Mouse (Mus musculus) stomach, embryonic 16.5 days (tissue): Measurements from ENCODE around the gene Alyref. TPM values are rescaled to one million over a fixed set of nuclear protein-coding genes. Genes with fewer than 3 reads are reported as not detected.

Source experiments
- ATAC-seq: fragments of 200-750 bp; cut with Nextera tagmentation; 2 replicates; pipeline ENCODE4 v1.8.0; 2017; ENCODE audit warnings: moderate number of reproducible peaks, moderate TSS enrichment; ENCODE audit not compliant: insufficient read depth, low FRiP score
- H3K27ac ChIP-seq: fragments of 300-500 bp; sonication (generic); 2 replicates; pipeline ENCODE4 v1.5.1; 2014; ENCODE audit warnings: low read length
- H3K27me3 ChIP-seq: fragments of 300-500 bp; sonication (generic); 2 replicates; pipeline ENCODE4 v1.6.1; 2014; ENCODE audit warnings: low read length, control low read depth, mixed read lengths; ENCODE audit not compliant: control insufficient read depth, insufficient read depth
- H3K36me3 ChIP-seq: fragments of 300-500 bp; sonication (generic); 2 replicates; pipeline ENCODE4 v1.6.1; 2014; ENCODE audit warnings: low read length; ENCODE audit not compliant: control insufficient read depth, insufficient read depth
- H3K4me1 ChIP-seq: fragments of 300-500 bp; sonication (generic); 2 replicates; pipeline ENCODE4 v1.6.1; 2014; ENCODE audit warnings: low read length, control low read depth, mixed read lengths; ENCODE audit not compliant: control insufficient read depth, insufficient read depth
- H3K4me2 ChIP-seq: fragments of 300-500 bp; sonication (generic); 2 replicates; pipeline ENCODE4 v1.6.1; 2014; ENCODE audit warnings: low read depth, low read length, mixed read lengths
- H3K4me3 ChIP-seq: fragments of 300-500 bp; sonication (generic); replicated peaks from 2 replicates; pipeline ENCODE4 v1.5.1; 2014; ENCODE audit warnings: mild to moderate bottlenecking, low read length
- H3K9ac ChIP-seq: fragments of 300-500 bp; sonication (generic); 2 replicates; pipeline ENCODE4 v1.6.1; 2014; ENCODE audit warnings: low read length
- H3K9me3 ChIP-seq: fragments of 300-500 bp; sonication (generic); replicated peaks from 2 replicates; pipeline ENCODE4 v1.6.1; 2016; ENCODE audit warnings: low read length, control low read depth; ENCODE audit not compliant: control insufficient read depth
- WGBS: fragments of 180-500 bp; shearing (Covaris S2); extraction: QIAGEN DNeasy Blood & Tissue Kit; methylation state at CpG from one replicate; pipeline ENCODE4 v1.1.7; 2014; 5-methylcytosine and 5-hydroxymethylcytosine counted together
- polyA plus RNA-seq: library from polyadenylated mRNA; unstranded; fragments of >200 nt; fragmentation: Nextera tagmentation; extraction: Ambion mirVana; gene quantifications from 2 replicates; pipeline ENCODE4 v1.2.1, GENCODE M21; 2015

Alyref gene
- polyA plus RNA-seq, 1 experiment from 2014 or later: 55.5 TPM

DNA sequence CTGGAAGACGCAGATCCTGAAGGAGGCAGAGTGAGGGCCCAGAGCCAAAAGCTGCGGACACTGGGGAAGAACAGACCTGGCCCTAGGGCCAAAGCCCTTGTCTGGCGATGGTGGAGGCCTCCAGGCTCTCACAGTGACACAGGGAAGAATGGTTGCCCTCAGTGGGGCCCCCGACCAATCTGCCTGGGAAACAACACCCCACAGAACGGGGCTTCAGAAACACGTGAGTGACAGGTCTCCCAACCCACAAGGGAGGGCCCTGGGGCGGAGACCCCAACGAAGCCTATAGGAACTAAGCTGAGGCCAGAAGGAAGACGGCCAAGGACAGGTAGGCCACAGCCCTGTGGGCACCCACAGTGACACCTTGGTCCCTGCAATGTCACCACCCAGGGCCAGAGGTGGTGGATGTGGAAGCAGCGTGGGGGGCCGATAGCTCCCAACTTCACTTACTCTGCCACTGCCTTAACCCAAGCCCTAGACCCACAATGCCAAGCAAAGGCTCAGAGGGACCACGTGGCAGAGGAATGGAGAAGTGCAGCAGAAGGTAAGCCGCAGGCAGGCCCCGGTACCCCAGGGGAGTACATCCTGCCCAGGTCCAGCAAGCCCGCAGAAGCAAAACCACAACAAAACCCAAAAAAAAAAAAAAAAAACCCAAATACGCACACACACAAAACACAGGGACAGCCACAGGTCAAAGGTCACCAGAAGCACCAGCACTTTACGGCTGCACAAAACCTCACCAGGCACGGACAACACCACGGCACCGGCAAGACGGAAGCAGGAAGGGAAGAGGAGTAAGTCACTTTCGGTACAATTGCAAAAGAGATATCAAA, 29.5 kb upstream of the Alyref start:
- Histone ChIP-seq H3K4me1 (peaks cover 48% of the 10 kb centered on the region), H3K27ac (no peak overlapping the region), H3K9me3 (no peaks in the 10 kb centered on the region), H3K9ac (no peak overlapping the region), H3K27me3 (no peaks in the 10 kb centered on the region), H3K4me3 (no peak overlapping the region), H3K36me3 (peaks cover 5% of the 10 kb centered on the region; the same call in 1 of the 2 replicates), H3K4me2 (no peak overlapping the region)
- no peak for ATAC-seq
- WGBS: 72% methylated on average over 22 of the region's 22 CpGs

GRCm38 (mm10) chr11:120626785-120627467, 28.8 kb upstream of the Alyref start:
- H3K27me3 ChIP-seq: no peaks in the 10 kb centered on the region
- no peak overlapping the region for H3K4me3 ChIP-seq
- H3K4me2 ChIP-seq: no peak overlapping the region
- H3K9ac ChIP-seq: no peak overlapping the region
- H3K27ac ChIP-seq: no peak overlapping the region
- no peaks in the 10 kb centered on the region for H3K9me3 ChIP-seq
- no peak for ATAC-seq
- H3K36me3 ChIP-seq: peaks cover 5% of the 10 kb centered on the region; the same call in 1 of the 2 replicates
- H3K4me1 ChIP-seq: peaks cover 43% of the 10 kb centered on the region
- WGBS: 90% methylated on average over 11 of the region's 11 CpGs

DNA sequence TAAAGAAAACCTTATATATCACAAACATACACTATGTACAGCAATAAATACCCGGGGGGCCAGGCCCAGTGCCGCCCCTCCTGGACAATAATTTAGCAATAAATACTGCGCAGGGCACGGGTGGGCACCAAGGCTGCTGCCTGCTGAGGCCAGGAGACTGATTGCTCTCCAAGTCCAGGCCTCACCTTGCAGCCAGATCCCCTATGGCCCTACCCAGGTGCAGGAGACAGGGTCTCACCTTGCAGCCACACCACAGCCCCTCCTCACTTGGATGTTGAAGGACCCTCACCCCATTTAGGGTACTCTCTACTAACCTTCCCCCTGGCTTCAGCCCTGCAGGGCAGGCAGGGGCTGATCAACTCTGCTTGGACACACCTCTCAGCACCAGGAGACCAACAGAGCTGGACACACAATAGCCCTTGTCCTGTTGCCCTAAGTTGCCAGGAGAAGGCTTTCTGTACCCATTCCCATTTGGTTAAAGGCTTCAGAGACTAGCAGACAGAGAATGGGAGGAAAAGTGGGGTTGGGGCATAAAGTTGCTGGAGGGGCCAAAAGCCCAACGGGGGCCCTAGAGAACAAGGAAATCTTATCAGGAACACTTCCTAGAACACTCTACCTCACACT, 27.1 kb upstream of the Alyref start, which contains the start of gene Sirt7:
Sirt7 (minus strand) TSS at position 89 of the 624 bp plus-strand sequence.
- H3K4me2 ChIP-seq: peak within 1 kb of the TSS; percentile 90
- peaks cover 27% of the 10 kb centered on the region for H3K4me1 ChIP-seq
- peak within 1 kb of the TSS; percentile 100 for H3K4me3 ChIP-seq
- no peaks in the 10 kb centered on the region for H3K9me3 ChIP-seq
- peak; percentile 18; the same call in 1 of the 2 replicates for ATAC-seq
- peak within 1 kb of the TSS; percentile 89 for H3K27ac ChIP-seq
- 16% methylated on average over 5 of the region's 5 CpGs for WGBS
- peaks cover 11% of the 10 kb centered on the region; the same call in 1 of the 2 replicates for H3K36me3 ChIP-seq
- no peaks in the 10 kb centered on the region for H3K27me3 ChIP-seq
- peak within 1 kb of the TSS; percentile 83 for H3K9ac ChIP-seq

GRCm38 (mm10) chr11:120624680-120625111, 26.5 kb upstream of the Alyref start:
- H3K9ac ChIP-seq: peak overlapping the region; percentile 83
- H3K36me3 ChIP-seq: peaks cover 13% of the 10 kb centered on the region; the same call in 1 of the 2 replicates
- ATAC-seq: peak; percentile 79
- peak overlapping the region; percentile 89 for H3K27ac ChIP-seq
- no peaks in the 10 kb centered on the region for H3K9me3 ChIP-seq
- no peaks in the 10 kb centered on the region for H3K27me3 ChIP-seq
- peaks cover 21% of the 10 kb centered on the region for H3K4me1 ChIP-seq
- peak overlapping the region; percentile 100 for H3K4me3 ChIP-seq
- WGBS: under 1% methylated on average over 53 of the region's 53 CpGs
- H3K4me2 ChIP-seq: peak overlapping the region; percentile 90

GRCm38 (mm10) chr11:120623961-120624679, 26.0 kb upstream of the Alyref start:
- no peaks in the 10 kb centered on the region for H3K27me3 ChIP-seq
- H3K4me3 ChIP-seq: peak overlapping the region; percentile 100
- peaks cover 15% of the 10 kb centered on the region for H3K4me1 ChIP-seq
- 11% methylated on average over 30 of the region's 30 CpGs for WGBS
- peak; percentile 78; the same call in 1 of the 2 replicates for ATAC-seq
- peaks cover 11% of the 10 kb centered on the region; the same call in 1 of the 2 replicates for H3K36me3 ChIP-seq
- peak overlapping the region; percentile 89 for H3K27ac ChIP-seq
- peak overlapping the region; percentile 90 for H3K4me2 ChIP-seq
- H3K9me3 ChIP-seq: no peaks in the 10 kb centered on the region
- H3K9ac ChIP-seq: peak overlapping the region; percentile 83

DNA sequence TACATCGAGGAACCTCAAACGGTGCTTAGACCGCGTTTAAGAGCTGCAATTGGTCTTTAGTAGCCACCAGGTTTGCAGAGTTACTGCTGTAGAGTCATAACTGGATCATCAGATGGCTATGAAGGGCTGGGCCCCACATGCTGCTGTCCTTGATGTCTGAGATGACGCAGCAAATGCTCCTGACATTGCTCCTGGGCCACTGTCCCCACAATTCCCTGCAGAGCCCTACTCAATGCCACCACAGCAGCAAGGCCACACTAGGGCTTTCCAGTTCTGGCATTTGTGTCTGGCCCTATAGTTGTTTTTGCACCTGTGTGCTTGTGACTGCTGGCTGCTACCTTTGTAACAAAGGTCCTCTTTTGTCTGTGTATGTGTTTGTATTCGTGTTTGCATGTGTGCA, 24.6 kb upstream of the Alyref start:
- H3K27ac ChIP-seq: no peak overlapping the region
- H3K4me3 ChIP-seq: no peak overlapping the region
- 88% methylated on average over 6 of the region's 6 CpGs for WGBS
- H3K36me3 ChIP-seq: 0 out of 2 replicates have a peak, but pooled peaks cover 12% of the 10 kb centered on the region
- peaks cover 17% of the 10 kb centered on the region for H3K4me1 ChIP-seq
- no peak overlapping the region for H3K9ac ChIP-seq
- H3K4me2 ChIP-seq: no peak overlapping the region
- no peak for ATAC-seq
- no peaks in the 10 kb centered on the region for H3K27me3 ChIP-seq
- no peaks in the 10 kb centered on the region for H3K9me3 ChIP-seq

DNA sequence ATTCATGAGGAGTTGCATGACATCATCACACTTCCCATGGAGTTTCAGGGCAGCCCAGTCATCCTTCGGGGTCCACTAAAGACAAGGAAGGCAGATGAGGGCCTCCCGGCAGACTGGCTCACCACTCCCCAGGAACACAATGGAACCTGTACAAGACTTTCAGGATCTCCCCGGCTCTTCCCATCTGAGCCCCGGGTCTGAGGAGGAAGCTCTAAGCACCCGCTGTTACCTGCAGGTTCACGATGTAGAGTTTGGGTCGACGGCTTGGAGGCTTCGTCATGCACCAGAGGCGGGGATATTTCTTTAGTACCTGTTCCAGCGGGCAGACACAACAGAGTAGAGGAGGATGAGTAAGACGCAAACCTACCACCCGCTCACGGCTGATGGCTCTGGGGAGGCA, 22.0 kb upstream of the Alyref start:
- H3K27me3 ChIP-seq: no peaks in the 10 kb centered on the region
- no peak overlapping the region for H3K4me3 ChIP-seq
- H3K4me2 ChIP-seq: no peak overlapping the region
- H3K4me1 ChIP-seq: peaks cover 24% of the 10 kb centered on the region
- H3K27ac ChIP-seq: no peak overlapping the region
- H3K36me3 ChIP-seq: 0 out of 2 replicates have a peak, but pooled peaks cover 12% of the 10 kb centered on the region
- 94% methylated on average over 14 of the region's 14 CpGs for WGBS
- no peak for ATAC-seq
- H3K9me3 ChIP-seq: no peaks in the 10 kb centered on the region
- no peak overlapping the region for H3K9ac ChIP-seq
